Mouse (Mus musculus) lung, postnatal 0 days (tissue): ENCODE results near the gene Gm11939. TPM values are rescaled to one million over a fixed set of nuclear protein-coding genes. Genes with fewer than 3 reads are reported as not detected.
"Not testable (repeated sequence)": the region's sequence is repeated elsewhere in the genome, so short reads cannot be mapped to it uniquely, and the experiment has no call there.

Source experiments
- ATAC-seq: fragments of 200-750 bp; cut with Nextera tagmentation; 2 replicates; pipeline ENCODE4 v1.8.0; 2017; ENCODE audit warnings: moderate library complexity
- DNase-seq: peaks from one replicate; pipeline ENCODE4 v3.0.0-alpha.2; 2016; ENCODE audit warnings: low spot score
- H3K27ac ChIP-seq: fragments of 300-500 bp; sonication (generic); 2 replicates; pipeline ENCODE4 v1.5.1; 2014; ENCODE audit warnings: antibody characterized with exemption, mild to moderate bottlenecking, low read length, mixed read lengths
- H3K27me3 ChIP-seq: fragments of 300-500 bp; sonication (generic); replicated peaks from 2 replicates; pipeline ENCODE4 v1.6.1; 2014; ENCODE audit warnings: low read length, mixed read lengths; ENCODE audit not compliant: insufficient read depth
- H3K36me3 ChIP-seq: fragments of 300-500 bp; sonication (generic); 2 replicates; pipeline ENCODE4 v1.6.1; 2014; ENCODE audit warnings: low read length, mixed read lengths; ENCODE audit not compliant: insufficient read depth
- H3K4me1 ChIP-seq: fragments of 300-500 bp; sonication (generic); 2 replicates; pipeline ENCODE4 v1.6.1; 2014; ENCODE audit warnings: antibody characterized with exemption, low read depth, low read length, mixed read lengths; ENCODE audit not compliant: insufficient read depth
- H3K4me2 ChIP-seq: fragments of 300-500 bp; sonication (generic); replicated peaks from 2 replicates; pipeline ENCODE4 v1.6.1; 2014; ENCODE audit warnings: low read depth, mild to moderate bottlenecking, low read length, moderate library complexity, mixed read lengths
- H3K4me3 ChIP-seq: fragments of 300-500 bp; sonication (generic); 2 replicates; pipeline ENCODE4 v1.5.1; 2014; ENCODE audit warnings: low read depth, low read length
- H3K9ac ChIP-seq: fragments of 300-500 bp; sonication (generic); replicated peaks from 2 replicates; pipeline ENCODE4 v1.6.1; 2014; ENCODE audit warnings: low read depth, mild to moderate bottlenecking
- H3K9me3 ChIP-seq: fragments of 300-500 bp; sonication (generic); 2 replicates; pipeline ENCODE4 v1.6.1; 2016; ENCODE audit warnings: low read length, mixed read lengths
- CTCF ChIP-seq: IDR thresholded peaks from 2 replicates; pipeline ENCODE4 v1.5.1; 2016; ENCODE audit warnings: antibody characterized with exemption, mild to moderate bottlenecking
- EP300 ChIP-seq: IDR thresholded peaks from 2 replicates; pipeline ENCODE4 v1.6.1; 2016; ENCODE audit warnings: antibody characterized with exemption, mild to moderate bottlenecking, control low read depth
- whole genome bisulfite sequencing: fragments of 180-500 bp; shearing (Covaris S2); extraction: QIAGEN DNeasy Blood & Tissue Kit; methylation state at CpG from one replicate; pipeline ENCODE4 v1.1.7; 2014; 5-methylcytosine and 5-hydroxymethylcytosine counted together
- polyA plus RNA-seq: library from polyadenylated mRNA; unstranded; fragments of >200 nt; fragmentation: Nextera tagmentation; extraction: Ambion mirVana; gene quantifications from 2 replicates; pipeline ENCODE4 v1.2.1, GENCODE M21; 2015

Gene Gm11939
- polyA plus RNA-seq = not detected in 2 replicates

GRCm38 (mm10) chr11:99559366-99559765, at the start of gene Gm11939:
TSS of gene Gm11939 (minus strand) at chr11:99559466.
- Histone ChIP-seq H3K27ac (no peak within 1 kb of the TSS), H3K9me3 (no peaks in the 10 kb centered on the region), H3K27me3 (no peaks in the 10 kb centered on the region), H3K4me2 (no peak within 1 kb of the TSS), H3K4me3 (no peak within 1 kb of the TSS), H3K4me1 (no peaks in the 10 kb centered on the region), H3K9ac (no peak within 1 kb of the TSS), H3K36me3 (no peaks in the 10 kb centered on the region)
- DNase-seq (no peak), ATAC-seq (no peak)
- WGBS = 82% methylated on average over 9 of the region's 9 CpGs
- no peak for TF ChIP-seq CTCF

GRCm38 (mm10) chr11:99603208-99603607, 43.9 kb upstream of the Gm11939 start, which contains the start of gene Gm11938:
TSS of gene Gm11938 (minus strand) at chr11:99603308.
- not testable (repeated sequence) for H3K9ac ChIP-seq, ATAC-seq, H3K27ac ChIP-seq, H3K4me1 ChIP-seq, H3K4me3 ChIP-seq, H3K27me3 ChIP-seq, H3K9me3 ChIP-seq, H3K36me3 ChIP-seq, H3K4me2 ChIP-seq, DNase-seq
- 48% methylated on average over 1 of the region's 1 CpGs for WGBS

GRCm38 (mm10) chr11:99597742-99598141, 38.5 kb upstream of the Gm11939 start, which contains the start of gene Krtap9-3:
TSS of gene Krtap9-3 (minus strand) at chr11:99598105.
- not testable (repeated sequence) for H3K9me3 ChIP-seq, H3K4me1 ChIP-seq, H3K36me3 ChIP-seq, ATAC-seq, H3K9ac ChIP-seq, H3K27ac ChIP-seq, H3K4me2 ChIP-seq, H3K27me3 ChIP-seq, DNase-seq, H3K4me3 ChIP-seq
- 64% methylated on average over 6 of the region's 6 CpGs for WGBS

GRCm38 (mm10) chr11:99590981-99591380, 31.7 kb upstream of the Gm11939 start, which contains the start of gene Krtap1-3:
TSS of gene Krtap1-3 (minus strand) at chr11:99591339.
- Histone ChIP-seq H3K27ac (no peak within 1 kb of the TSS), H3K4me2 (no peak within 1 kb of the TSS), H3K27me3 (no peaks in the 10 kb centered on the region), H3K9me3 (no peaks in the 10 kb centered on the region), H3K4me1 (no peaks in the 10 kb centered on the region), H3K36me3 (no peaks in the 10 kb centered on the region), H3K9ac (no peak within 1 kb of the TSS), H3K4me3 (no peak within 1 kb of the TSS)
- WGBS = 90% methylated on average over 6 of the region's 6 CpGs
- ATAC-seq (no peak), DNase-seq (no peak)
- TF ChIP-seq CTCF (no peak), EP300 (no peak)

GRCm38 (mm10) chr11:99585096-99585495, 25.8 kb upstream of the Gm11939 start:
- no peaks in the 10 kb centered on the region for H3K36me3 ChIP-seq
- H3K9ac ChIP-seq = no peak overlapping the region
- TF ChIP-seq CTCF (no peak), EP300 (no peak)
- DNase-seq = no peak
- ATAC-seq = no peak
- WGBS = 77% methylated on average over 7 of the region's 7 CpGs
- H3K4me1 ChIP-seq = no peaks in the 10 kb centered on the region
- H3K27ac ChIP-seq = no peak overlapping the region
- no peak overlapping the region for H3K4me2 ChIP-seq
- H3K4me3 ChIP-seq = no peak overlapping the region
- no peaks in the 10 kb centered on the region for H3K27me3 ChIP-seq
- no peaks in the 10 kb centered on the region for H3K9me3 ChIP-seq

GRCm38 (mm10) chr11:99583245-99583704, 24.0 kb upstream of the Gm11939 start, which contains the start of gene Krtap1-4:
TSS of gene Krtap1-4 (minus strand) at chr11:99583654.
- Histone ChIP-seq H3K4me3 (no peak within 1 kb of the TSS), H3K36me3 (no peaks in the 10 kb centered on the region), H3K9ac (no peak within 1 kb of the TSS), H3K9me3 (no peaks in the 10 kb centered on the region), H3K4me1 (no peaks in the 10 kb centered on the region), H3K4me2 (no peak within 1 kb of the TSS), H3K27ac (no peak within 1 kb of the TSS), H3K27me3 (no peaks in the 10 kb centered on the region)
- TF ChIP-seq CTCF = no peak
- no peak for TF ChIP-seq EP300
- ATAC-seq (no peak), DNase-seq (no peak)
- 77% methylated on average over 5 of the region's 5 CpGs for WGBS

- H3K4me1 ChIP-seq = no peaks in the 10 kb centered on the region
- TF ChIP-seq EP300 = 0 out of 2 replicates have a peak, but pooled peaks have one; percentile 48
- TF ChIP-seq CTCF = no peak
- no peak overlapping the region for H3K4me2 ChIP-seq
- H3K27ac ChIP-seq = no peak overlapping the region
- no peak overlapping the region for H3K9ac ChIP-seq
- ATAC-seq (peak; percentile 58; the same call in 1 of the 2 replicates), DNase-seq (peak; percentile 65)
- H3K27me3 ChIP-seq = no peaks in the 10 kb centered on the region
- H3K36me3 ChIP-seq = no peaks in the 10 kb centered on the region
- H3K4me3 ChIP-seq = no peak overlapping the region
- no peaks in the 10 kb centered on the region for H3K9me3 ChIP-seq
- 55% methylated on average over 6 of the region's 6 CpGs for WGBS
Observed at GRCm38 (mm10) chr11:99581564-99581963, 22.3 kb upstream of the Gm11939 start.
